In genomic region chr5:120612442-120612821, GRCm38 (mm10) we compare ENCODE assay signal across 8 mouse cellular contexts. TPM values are rescaled to one million over a fixed set of nuclear protein-coding genes. Genes with fewer than 3 reads are reported as not detected.
DNase-seq lines count a peak whose midpoint lies in the region; ATAC-seq and TF ChIP-seq lines count a peak whose summit lies in the region.

Gene Rita1 (minus strand): TSS chr5:120612589.
Gene Ddx54 (plus strand): TSS chr5:120612739.

- H3K4me3 ChIP-seq in lung, adult 2 months (replicated peaks; ENCODE audit: extremely low read depth, low read depth, low read length): peak within 1 kb of the TSS; percentile 87

- WGBS in lung, adult 2 months: under 1% methylated on average over 22 of the region's 22 CpGs

- no peak for TF ChIP-seq CTCF in lung, adult 2 months (IDR thresholded peaks at IDR 0.05; ENCODE audit: insufficient read depth, low read length)

- peak; percentile 75 for ATAC-seq in hematopoietic stem cell, adult 5-6 weeks (replicated peaks in 1 of 2; ENCODE audit: insufficient read depth in 1 of 2, low FRiP score in 2 of 2, low TSS enrichment in 1 of 2, low read depth in 1 of 2, poor library complexity in 2 of 2, severe bottlenecking in 2 of 2)
- ATAC-seq in neutrophil, adult 5-6 weeks (ENCODE audit: extremely low read depth, insufficient number of reproducible peaks, low FRiP score, poor library complexity, severe bottlenecking): peak; percentile 74

- no peaks in the 10 kb centered on the region for H3K4me1 ChIP-seq in lung, adult 2 months (ENCODE audit: control insufficient read depth, insufficient read depth, low read length)

- DNase-seq in MEL-GATA-1-ER (ENCODE audit: extremely low read depth, low read depth): peak; percentile 79
- peak; percentile 99 for DNase-seq in cerebellum, adult 9-11 months
- DNase-seq in frontal cortex, adult 2 months (ENCODE audit: extremely low spot score in 1 of 2, low spot score in 1 of 2): peak; percentile 95 to 99
- DNase-seq in layer of hippocampus, adult 8-10 months (ENCODE audit: low spot score in 2 of 2): peak; percentile 97 to 99
- peak; percentile 99 for DNase-seq in lung, adult 2 months
- peak; percentile 99 for DNase-seq in thymus, postnatal 14 days

- TF ChIP-seq POLR2A in lung, adult 2 months (IDR thresholded peaks at IDR 0.05; ENCODE audit: borderline replicate concordance, extremely low read depth, low read depth, low read length): peak; percentile 68; the same call in 1 of the 2 replicates

RNA-seq across cellular contexts. Expression of gene Rita1, which starts in this region (rescaled TPM):
- 34.8 and 36.4 TPM in 2 replicates for polyA plus RNA-seq in frontal cortex, adult 2 months (2012; rRNA removed)
- total RNA-seq in hematopoietic stem cell, adult 5-6 weeks (2017): 1.8 TPM in 2 replicates
- 10 to 100 TPM; 22.1 to 27.3 (median 24.7) TPM for total RNA-seq in layer of hippocampus, adult 8-10 months (2022)
- 15.7 and 15.8 TPM in 2 replicates for polyA plus RNA-seq in lung, adult 2 months (2012; rRNA removed)
- 0.81 and 3.6 TPM in 2 replicates for total RNA-seq in neutrophil, adult 5-6 weeks (2017)

RNA-seq across cellular contexts. Expression of gene Ddx54, which starts in this region (rescaled TPM):
- polyA plus RNA-seq in frontal cortex, adult 2 months (2012; rRNA removed): 28.2 and 31.2 TPM in 2 replicates
- total RNA-seq in hematopoietic stem cell, adult 5-6 weeks (2017): 46.9 and 52.5 TPM in 2 replicates
- 10 to 100 TPM; 32.8 to 37.1 (median 35.7) TPM for total RNA-seq in layer of hippocampus, adult 8-10 months (2022)
- polyA plus RNA-seq in lung, adult 2 months (2012; rRNA removed): 37.2 and 39.2 TPM in 2 replicates
- total RNA-seq in neutrophil, adult 5-6 weeks (2017): 58.6 and 61.8 TPM in 2 replicates

Comparison
In these comparisons a context has a peak if more than half of its experiments do, and no peak if none do; other contexts are left out.
1. Peak in every context shown above with its lines: DNase-seq, ATAC-seq and H3K4me3 ChIP-seq.